Mouse (Mus musculus) layer of hippocampus, postnatal 10 days (tissue): ENCODE measurements around the gene Kif4. TPM values are rescaled to one million over a fixed set of nuclear protein-coding genes. Genes with fewer than 3 reads are reported as not detected.

Experiments
- DNase-seq, 2 experiments: peaks; one replicate each; pipeline ENCODE4 v3.0.0; 2021; ENCODE audit warnings: low spot score in 2 of 2
- long read RNA-seq: library from polyadenylated mRNA; stranded (forward); transcript quantifications from one replicate; pipeline ENCODE4 v2.0.0, GENCODE M21; 2023
- total RNA-seq, 2 experiments: library from RNA; stranded (reverse); gene quantifications; 2 replicates each; pipeline ENCODE4 v1.2.3; 2021

Kif4 gene
- 1 to 10 TPM; 3.2 to 3.8 TPM for total RNA-seq
- long read RNA-seq, partial matches to known transcripts = 1 of 1 reads
- long read RNA-seq, other reads (novel, unspliced or antisense) = 0 of 1 reads

- no peak for DNase-seq
Measured at GRCm38 (mm10) chrX:100625546-100625801, at the start of gene Kif4. Gene Kif4, plus strand, starts transcription at chrX:100625737.

GRCm38 (mm10) chrX:100594791-100595190, 30.7 kb upstream of the Kif4 start, which contains the start of gene P2ry4:
Gene P2ry4, minus strand, starts transcription at chrX:100594869.
- no peak for DNase-seq

GRCm38 (mm10) chrX:100597439-100597838, 28.1 kb upstream of the Kif4 start:
- peak; percentile 20 to 50 for DNase-seq

GRCm38 (mm10) chrX:100599755-100600154, 25.8 kb upstream of the Kif4 start:
- DNase-seq = no peak

GRCm38 (mm10) chrX:100605314-100605713, 20.2 kb upstream of the Kif4 start, which contains the start of gene Arr3:
Gene Arr3, plus strand, starts transcription at chrX:100605497.
- DNase-seq = no peak

GRCm38 (mm10) chrX:100618488-100618887, 7.0 kb upstream of the Kif4 start:
- no peak for DNase-seq

GRCm38 (mm10) chrX:100621366-100621765, 4.2 kb upstream of the Kif4 start:
- peak in 1 of 2 experiments; percentile 13 for DNase-seq

GRCm38 (mm10) chrX:100624242-100624641, 1.3 kb upstream of the Kif4 start:
- no peak for DNase-seq

GRCm38 (mm10) chrX:100625146-100625545, 391 bp upstream of the Kif4 start:
- DNase-seq = no peak

- peak; percentile 77 to 83 for DNase-seq
Measured at GRCm38 (mm10) chrX:100625802-100626793, 561 bp downstream of the Kif4 start, which contains the start of gene Pdzd11. Gene Pdzd11, minus strand, starts transcription at chrX:100626568.

GRCm38 (mm10) chrX:100629076-100629475, 3.5 kb downstream of the Kif4 start:
- DNase-seq = no peak

- no peak for DNase-seq
Measured at GRCm38 (mm10) chrX:100638477-100638876, 12.9 kb downstream of the Kif4 start.

- no peak for DNase-seq
Measured at GRCm38 (mm10) chrX:100652848-100653247, 27.3 kb downstream of the Kif4 start.

GRCm38 (mm10) chrX:100664825-100665224, 39.3 kb downstream of the Kif4 start:
- no peak for DNase-seq

- no peak for DNase-seq
Measured at GRCm38 (mm10) chrX:100678204-100678603, 52.7 kb downstream of the Kif4 start.

GRCm38 (mm10) chrX:100686527-100686926, 61.0 kb downstream of the Kif4 start:
- no peak for DNase-seq

- DNase-seq = no peak
Measured at GRCm38 (mm10) chrX:100687360-100688032, 62.0 kb downstream of the Kif4 start.

GRCm38 (mm10) chrX:100688033-100688370, 62.5 kb downstream of the Kif4 start:
- DNase-seq = no peak

GRCm38 (mm10) chrX:100696776-100697175, 71.2 kb downstream of the Kif4 start:
- DNase-seq = no peak

- DNase-seq = no peak
Measured at GRCm38 (mm10) chrX:100708032-100708431, 82.5 kb downstream of the Kif4 start.

GRCm38 (mm10) chrX:100716173-100716572, 90.6 kb downstream of the Kif4 start:
- DNase-seq = no peak

- peak in 1 of 2 experiments; percentile 45 for DNase-seq
Measured at GRCm38 (mm10) chrX:100728947-100729346, 103.4 kb downstream of the Kif4 start.
